Mouse (Mus musculus): Measurements from ENCODE around the gene Fndc10.
"Not testable (repeated sequence)": the region's sequence is repeated elsewhere in the genome, so short reads cannot be mapped to it uniquely, and the experiment has no call there.

The Fndc10 gene

GRCm38 (mm10) chr4:155735788-155736187 lies 41.6 kb downstream of the Fndc10 start:
- DNase-seq (ENCODE audit: low read depth) = no peak

- no peak for DNase-seq (ENCODE audit: low read depth)
These were observed 42.3 kb downstream of the Fndc10 start for GRCm38 (mm10) chr4:155736421-155736820.

- no peak for DNase-seq (ENCODE audit: low read depth)
These were observed 44.1 kb downstream of the Fndc10 start for GRCm38 (mm10) chr4:155738262-155738661.

GRCm38 (mm10) chr4:155739152-155739551 lies 45.0 kb downstream of the Fndc10 start:
- no peak for DNase-seq (ENCODE audit: low read depth)

GRCm38 (mm10) chr4:155739741-155740636 lies 45.8 kb downstream of the Fndc10 start:
- DNase-seq (ENCODE audit: low read depth) = no peak

GRCm38 (mm10) chr4:155740681-155741080 lies 46.5 kb downstream of the Fndc10 start:
- DNase-seq (ENCODE audit: low read depth) = not testable (repeated sequence)

- no peak for DNase-seq (ENCODE audit: low read depth)
These were observed 48.5 kb downstream of the Fndc10 start for GRCm38 (mm10) chr4:155742684-155743083.

- no peak for DNase-seq (ENCODE audit: low read depth)
These were observed 50.3 kb downstream of the Fndc10 start for GRCm38 (mm10) chr4:155744474-155744873.

GRCm38 (mm10) chr4:155745136-155745535 lies 51.0 kb downstream of the Fndc10 start:
- DNase-seq (ENCODE audit: low read depth) = no peak

Data from c-Kit-positive CD71-negative TER-119-negative erythroid progenitor cells, embryonic 14.5 days (primary cell).